Mouse (Mus musculus): Measurements from ENCODE around the gene Fbxl20.
"Not testable (repeated sequence)": the region's sequence is repeated elsewhere in the genome, so short reads cannot be mapped to it uniquely, and the experiment has no call there.

The Fbxl20 gene

DNA sequence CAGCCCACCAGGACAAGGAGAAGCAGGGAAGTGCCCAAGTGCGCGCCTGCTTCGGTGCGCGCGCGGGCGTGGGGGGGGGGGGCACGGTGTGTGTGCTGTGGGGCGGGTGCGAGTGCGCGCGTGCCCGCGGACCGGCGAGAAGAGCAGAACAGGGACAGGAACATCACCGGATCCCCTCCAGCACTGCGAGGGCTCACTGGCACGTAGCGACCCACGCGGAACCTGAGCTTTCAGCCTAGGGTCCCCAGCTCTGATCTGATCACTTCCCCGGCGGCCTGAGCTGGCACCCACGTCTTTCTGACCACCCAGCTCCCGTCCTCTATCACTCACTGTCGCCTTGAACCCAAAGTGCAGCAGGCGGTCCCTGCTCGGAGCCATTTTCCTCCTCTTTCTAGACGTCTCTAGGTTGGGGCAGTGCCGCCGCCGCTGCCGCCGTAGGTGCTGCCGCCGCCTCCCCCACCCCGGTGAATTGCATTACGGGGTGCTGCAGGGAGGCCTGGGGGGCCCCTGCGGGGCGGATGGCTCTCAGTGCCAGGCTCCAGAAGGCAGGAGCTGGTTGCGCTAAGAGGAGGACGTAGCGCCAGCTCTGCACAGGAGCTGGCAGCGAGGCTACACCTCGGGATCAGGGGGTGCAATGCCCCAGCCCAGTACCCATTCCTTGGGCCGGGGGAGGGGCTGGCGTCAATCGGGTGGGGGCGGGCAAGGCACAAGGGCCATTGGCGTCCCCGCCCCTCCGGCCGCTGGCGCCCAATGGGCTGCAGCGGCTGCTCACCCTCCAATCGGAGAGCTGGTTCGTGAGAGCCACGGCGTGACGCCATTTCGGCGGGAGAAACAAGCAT lies at the start of gene Fbxl20:
TSS of gene Fbxl20 (minus strand) at position 618 of the 839 bp plus-strand sequence.
- DNase-seq (ENCODE audit: low read depth, low spot score) = peak; percentile 95

DNA sequence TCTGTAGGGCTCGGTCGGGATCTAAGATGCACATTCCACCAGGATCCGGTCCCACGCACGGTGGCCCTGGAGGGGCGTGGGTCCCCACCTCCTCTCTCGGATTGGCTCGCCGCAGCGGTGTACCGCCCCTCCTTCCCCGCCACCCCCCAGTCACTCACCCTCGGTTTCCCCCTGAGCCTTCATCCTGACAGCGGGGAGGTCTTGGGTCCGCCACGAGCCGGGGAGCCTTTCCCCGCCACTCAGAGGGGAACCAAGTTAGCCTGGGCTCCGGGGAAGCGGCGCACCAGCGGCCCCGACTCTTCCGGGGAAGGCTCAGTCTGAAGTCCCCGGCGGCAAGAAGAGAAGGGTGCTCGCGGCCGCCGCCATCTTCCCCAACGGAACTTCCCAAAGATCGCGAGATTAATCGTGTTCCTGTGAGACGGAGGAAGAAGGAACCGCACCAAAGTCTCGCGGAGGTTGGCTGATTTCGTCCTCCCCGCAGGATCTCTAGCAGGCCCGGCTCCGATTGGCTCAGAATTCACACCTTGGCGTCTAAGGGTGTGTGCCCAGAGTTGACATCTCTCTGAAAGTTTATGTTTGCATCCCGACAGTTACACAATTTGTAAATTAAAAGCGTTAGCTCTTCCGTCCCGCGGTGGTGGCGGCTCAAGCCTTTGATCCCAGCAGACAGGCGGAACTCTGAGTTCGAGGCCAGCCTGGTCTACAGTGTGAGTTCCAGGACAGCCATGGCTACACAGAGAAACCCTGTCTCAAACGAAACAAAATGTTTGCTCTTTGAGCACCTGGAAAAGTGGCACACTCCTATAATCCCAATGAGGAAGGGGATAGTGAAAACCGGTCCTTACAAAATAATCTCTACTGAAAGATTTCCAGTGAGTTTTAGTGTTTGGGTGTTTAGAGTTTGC lies 43.0 kb upstream of the Fbxl20 start, which contains the start of gene Med1:
TSS of gene Med1 (minus strand) at position 393 of the 905 bp plus-strand sequence.
- peak; percentile 96 for DNase-seq (ENCODE audit: low read depth, low spot score)

DNA sequence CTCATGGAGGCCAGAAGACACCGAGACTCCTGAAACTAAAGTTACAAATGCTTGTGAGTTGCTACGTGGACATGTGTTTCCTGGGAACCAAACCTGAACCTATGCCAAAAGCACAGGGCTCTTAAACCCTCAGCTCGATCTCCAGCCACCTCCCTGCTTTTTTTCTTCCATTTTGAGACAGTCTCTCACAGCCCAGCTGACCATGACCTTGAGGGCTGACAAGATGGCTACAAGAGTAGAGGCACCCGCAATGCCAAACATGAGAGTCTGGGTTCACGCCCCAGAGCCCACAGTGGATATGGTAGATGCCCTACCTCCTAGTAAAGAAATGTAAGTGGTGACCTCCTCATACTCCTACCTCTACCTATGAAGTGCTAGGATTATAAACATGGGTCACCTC lies 40.6 kb upstream of the Fbxl20 start:
- no peak for DNase-seq (ENCODE audit: low read depth, low spot score)

DNA sequence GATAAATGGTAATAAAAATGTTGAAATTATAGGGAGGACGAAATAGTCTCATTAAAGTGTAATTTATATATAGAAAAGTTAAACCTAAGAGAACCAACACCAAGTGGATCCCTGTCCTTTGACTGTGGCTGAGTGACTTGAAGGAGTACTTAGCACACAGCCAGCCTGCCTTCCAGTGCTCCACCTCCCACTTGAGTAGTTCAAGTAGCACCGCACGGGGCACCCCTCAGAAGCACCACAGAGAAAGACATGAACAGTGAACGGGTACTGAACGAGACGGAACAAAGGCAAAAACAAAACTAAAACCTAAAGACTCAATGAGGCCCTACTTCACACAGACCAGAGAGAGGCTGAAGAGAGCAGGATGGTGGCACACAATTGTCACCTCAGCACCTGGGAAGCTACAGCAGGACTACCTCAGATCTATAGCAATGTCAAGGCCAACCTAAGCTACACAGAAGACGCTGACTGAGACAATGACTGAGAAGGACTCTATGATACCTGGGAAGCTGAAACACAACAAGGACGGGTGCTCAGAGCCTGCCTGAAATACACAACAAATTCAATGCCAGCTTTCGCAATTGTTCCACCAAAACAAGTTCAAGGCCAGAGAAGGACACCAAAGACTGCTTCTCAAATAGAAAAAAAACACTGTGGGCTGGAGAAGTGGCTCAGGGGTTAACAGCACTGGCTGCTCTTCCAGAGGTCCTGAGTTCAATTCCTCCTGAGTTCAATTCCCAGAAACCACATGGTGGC lies 37.6 kb upstream of the Fbxl20 start:
- DNase-seq (ENCODE audit: low read depth, low spot score) = no peak

DNA sequence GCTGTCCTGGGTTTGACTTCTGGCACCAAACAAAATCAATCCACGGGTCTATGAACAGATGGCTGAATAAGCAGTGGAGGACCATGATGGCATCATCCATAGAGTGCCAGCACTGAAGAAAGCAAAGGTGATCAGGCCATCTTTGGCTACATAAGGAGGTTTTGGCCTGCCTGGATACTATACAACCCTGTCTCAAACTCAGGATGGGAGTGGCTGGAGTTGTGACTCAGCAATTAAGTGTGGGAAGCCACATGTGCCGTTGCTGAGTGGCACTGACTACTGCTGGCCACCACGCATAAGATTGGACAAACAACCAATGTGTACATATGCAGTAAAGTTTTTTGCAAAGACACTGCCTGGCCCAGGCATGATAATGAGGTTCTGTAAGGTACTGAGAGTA lies 31.9 kb upstream of the Fbxl20 start:
- not testable (repeated sequence) for DNase-seq (ENCODE audit: low read depth, low spot score)

DNA sequence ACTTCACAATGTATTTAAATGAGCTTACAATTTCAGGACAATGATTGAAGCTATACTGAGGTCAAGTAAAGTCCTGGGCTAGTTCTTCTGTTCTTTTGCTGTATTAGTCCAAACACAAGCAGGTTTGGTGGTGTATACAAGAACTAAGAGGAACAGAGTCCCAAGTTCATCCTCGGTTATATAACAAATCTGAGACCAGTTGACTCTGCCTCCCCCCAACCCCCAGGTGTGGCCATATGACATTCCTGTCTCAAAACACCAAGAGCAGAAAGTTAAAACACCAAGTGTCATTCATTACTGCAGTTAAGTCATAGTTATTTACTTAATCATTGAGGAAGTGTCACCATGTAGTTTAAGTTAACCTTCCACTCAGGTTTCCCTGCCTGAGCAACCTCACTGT lies 18.2 kb upstream of the Fbxl20 start:
- no peak for DNase-seq (ENCODE audit: low read depth, low spot score)

DNA sequence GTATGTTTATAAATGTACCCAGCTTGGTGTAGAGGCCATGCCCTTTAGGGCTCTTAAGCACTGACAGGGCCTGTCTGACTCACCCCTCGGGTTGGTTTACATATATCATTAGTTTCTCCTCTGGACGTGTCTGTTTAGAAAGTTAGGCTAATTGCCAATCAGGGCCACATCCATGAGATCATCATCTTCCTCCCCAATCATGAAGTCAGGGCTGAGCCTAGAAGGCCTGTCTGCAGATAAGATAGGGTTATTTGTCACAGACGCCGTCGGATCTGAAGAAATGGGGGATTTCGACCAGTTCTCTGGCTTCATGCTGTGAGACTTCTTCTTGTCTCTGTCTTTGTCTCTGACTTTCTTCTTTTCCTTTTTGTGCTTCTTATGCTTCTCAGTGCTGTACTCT lies 4.9 kb upstream of the Fbxl20 start:
- DNase-seq (ENCODE audit: low read depth, low spot score) = no peak

DNA sequence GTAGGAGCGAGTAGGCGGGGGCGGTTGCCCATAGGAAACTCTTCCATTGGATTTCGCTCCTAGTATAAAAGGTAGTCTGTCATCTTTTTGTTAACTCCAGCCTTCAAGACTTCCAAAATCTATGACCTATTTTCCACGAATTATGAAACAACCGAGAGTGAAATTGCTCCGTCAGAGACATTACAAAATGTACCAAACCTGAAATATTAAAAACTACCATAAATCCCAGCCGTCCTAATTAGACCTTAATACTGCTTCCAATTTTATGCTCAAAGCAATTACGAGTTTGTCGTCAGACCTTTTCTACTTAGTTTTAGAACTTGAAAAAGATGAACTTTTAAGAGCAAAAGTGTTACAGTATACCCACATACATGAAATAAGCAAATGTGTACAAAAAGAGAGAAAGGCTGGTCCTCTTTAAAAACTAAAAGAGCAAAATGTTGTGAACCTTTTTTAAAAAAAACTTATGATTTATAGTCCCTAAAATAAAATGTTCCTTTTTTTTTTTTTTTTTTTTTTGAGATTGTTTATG lies 488 bp upstream of the Fbxl20 start:
- DNase-seq (ENCODE audit: low read depth, low spot score) = no peak

DNA sequence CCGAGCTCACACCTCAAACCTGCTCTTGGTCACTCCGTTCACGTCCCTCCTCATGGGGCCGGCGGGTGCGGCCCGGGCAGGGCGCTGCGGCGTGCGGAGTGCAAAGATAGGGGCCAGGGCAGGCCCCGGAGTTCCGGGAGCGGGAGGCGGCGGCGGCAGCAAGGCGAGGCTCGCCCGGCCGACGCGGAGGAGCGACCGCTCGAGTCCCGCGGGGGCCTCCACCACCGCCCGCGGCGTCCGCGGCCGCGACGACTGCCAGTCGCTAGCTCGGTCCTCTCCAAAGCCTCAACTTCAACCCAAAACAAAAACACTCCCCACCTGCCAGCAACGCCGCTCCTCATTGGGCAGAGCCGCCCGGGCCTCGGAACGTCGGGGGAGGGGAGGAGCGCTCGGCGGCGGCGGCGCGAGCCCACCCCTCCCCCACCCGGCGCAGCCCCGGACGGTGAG lies 876 bp downstream of the Fbxl20 start:
- DNase-seq (ENCODE audit: low read depth, low spot score) = peak; percentile 94

DNA sequence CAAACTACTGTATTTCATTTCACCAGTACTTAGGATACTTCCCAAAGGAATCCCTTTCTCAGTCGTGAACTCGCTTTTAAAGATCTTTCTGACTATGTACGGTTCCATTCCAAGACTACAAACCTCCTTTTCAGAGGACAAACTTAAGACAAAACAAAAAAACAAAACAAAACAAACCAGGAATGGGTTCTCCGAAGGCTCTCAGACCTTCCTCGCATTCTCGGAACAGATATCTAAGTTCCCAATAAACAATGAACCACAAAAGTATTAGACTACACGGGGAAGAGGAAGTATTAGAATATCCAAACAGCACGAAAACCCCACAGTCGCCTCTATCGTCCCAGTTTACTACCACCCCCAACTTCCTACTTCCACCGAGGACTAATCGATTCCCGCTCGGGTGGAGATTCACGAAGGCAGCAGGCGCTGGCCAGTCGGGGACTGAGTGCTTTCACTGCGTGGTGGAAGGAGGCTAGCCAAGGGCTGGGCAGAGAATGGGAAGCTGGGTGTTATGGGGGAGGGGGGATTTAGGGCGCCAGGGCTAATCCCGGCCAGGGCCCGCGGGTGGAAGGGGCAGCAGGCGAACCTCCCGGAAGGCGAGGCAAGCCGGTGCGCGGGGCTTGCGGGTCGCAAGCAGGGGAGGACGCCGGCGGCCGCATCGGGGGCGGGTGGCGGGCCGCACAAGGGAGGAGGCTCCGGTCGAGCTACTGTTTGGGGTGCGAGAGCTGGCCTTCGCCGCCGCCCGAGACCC lies 1.5 kb downstream of the Fbxl20 start:
- DNase-seq (ENCODE audit: low read depth, low spot score) = no peak

DNA sequence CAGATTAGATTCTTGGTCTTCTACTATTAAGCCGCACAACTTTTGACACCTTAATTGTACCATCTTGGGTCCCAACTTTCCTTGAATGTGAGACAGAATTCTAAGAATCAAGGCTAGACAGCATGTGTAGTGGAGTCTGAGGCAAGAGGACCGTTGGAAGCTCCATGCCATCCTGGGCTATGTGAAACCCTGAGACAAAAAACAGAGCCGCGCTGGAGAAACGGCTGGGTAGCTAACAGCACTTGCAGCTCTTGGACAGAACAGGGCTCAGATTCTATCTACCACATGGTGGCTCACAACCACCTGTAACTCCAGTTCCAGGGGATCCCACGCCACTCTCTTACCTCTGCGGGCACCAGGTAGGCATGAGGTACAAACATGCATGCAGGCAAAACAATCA lies 4.3 kb downstream of the Fbxl20 start:
- no peak for DNase-seq (ENCODE audit: low read depth, low spot score)

DNA sequence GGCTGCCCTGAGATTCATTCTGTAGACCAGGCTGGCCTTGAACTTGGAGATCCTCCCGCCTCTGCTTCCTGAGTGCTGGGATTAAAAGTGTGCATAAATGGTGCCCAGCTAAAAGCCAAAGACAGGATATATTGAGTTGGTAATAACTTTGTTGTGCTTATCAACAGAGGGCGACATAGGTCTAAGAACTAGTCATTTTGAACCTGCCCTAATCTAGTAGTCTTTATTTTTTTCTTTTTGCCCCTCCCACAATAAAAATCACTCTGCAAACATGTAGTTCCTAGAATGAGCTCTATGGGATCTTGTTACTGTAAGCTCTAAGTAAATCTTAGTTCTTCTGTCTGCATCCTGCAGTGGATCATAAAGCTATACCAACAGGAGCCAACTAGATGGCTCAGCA lies 7.7 kb downstream of the Fbxl20 start:
- DNase-seq (ENCODE audit: low read depth, low spot score) = peak; percentile 43

DNA sequence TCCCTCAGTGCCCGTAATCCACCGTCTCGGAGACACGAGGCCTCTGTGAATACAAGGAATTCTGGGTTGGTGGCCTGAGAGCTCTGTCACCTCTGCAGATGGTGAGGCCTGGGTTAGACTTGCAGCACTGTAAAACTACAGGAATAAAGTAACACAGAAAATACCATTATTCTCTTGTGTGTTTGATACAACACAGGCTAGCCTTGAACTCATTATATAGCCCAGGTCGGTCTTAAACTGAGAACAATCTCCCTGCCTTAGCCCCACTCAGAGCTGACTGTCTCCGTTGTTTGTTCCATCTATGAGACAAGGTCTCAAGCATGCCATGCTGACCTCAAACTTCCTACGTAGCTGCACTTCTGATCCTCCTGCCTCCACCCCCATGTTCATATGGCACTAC lies 11.3 kb downstream of the Fbxl20 start:
- no peak for DNase-seq (ENCODE audit: low read depth, low spot score)

DNA sequence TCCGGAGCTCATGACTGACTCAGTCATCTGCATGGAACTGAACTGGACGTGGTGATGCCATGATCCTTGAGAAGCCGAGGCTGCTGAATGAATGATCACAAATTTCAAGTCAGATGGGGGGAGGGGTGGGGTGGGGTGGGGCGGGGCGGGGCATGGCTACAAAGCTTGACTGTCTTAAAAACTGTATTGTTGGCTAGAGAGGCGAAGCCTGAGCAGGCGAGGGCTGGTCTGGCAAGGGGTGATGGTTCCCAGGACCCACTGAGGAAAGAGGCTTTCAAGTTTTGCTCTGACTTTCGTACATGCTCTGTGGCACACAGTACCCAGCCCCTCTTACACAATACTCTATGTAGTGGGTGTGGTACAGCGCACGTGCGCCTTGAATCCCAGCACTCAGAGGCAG lies 12.4 kb downstream of the Fbxl20 start:
- no peak for DNase-seq (ENCODE audit: low read depth, low spot score)

DNA sequence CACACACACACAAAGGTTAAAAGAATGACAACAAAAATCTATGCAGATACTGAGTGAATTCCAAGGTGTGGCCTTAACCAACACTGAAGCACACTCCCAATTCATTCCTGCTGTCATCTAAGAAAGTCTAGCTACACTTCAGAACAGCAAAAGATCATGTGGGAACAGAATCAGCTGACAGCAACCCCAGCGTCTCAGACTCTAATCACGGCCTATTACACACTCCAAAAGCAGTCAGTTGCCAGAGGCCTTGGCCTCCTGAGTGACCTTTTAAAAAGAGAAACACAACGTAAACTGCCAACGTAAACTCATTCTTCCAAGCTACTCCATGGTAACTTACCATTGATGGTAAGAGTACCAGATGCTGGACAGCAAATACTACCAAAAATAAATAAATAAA lies 15.3 kb downstream of the Fbxl20 start:
- DNase-seq (ENCODE audit: low read depth, low spot score) = no peak

DNA sequence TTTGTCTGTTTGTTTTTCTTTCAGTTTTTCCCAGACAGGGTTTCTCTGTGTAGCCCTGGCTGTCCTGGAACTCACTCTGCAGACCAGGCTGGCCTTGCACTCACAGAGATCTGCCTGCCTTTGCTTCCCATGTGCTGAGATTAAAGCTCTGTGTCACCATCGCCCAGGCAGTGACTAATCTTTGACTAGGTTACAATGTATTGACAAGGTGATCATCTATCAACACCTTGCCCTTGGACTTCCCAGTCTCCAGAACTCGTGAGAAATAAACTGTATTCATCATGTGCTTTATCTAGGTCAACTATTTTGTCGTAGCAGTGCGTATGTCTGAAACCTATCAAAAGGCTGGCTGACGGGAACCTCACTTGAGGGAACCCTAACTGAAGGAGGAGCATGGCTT lies 26.8 kb downstream of the Fbxl20 start:
- no peak for DNase-seq (ENCODE audit: low read depth, low spot score)

DNA sequence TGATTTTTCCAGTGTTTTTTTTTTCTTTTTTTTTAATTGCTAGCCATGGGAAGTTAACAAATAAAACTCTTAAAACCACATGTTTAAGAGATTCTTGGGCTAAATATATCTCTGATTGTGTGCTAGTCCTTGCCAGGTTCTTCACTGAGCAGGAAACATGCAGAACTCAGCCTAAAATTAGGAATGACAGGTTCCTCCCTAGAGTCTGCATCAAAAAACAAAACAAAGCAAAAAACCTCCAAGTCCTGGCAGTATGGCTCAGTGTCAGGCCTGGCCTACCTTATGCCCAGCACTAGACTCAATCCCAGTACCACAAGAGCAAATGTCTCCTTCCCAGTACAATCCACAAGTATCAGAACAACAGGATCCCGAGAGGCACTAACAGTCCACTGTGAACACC lies 35.8 kb downstream of the Fbxl20 start:
- no peak for DNase-seq (ENCODE audit: low read depth, low spot score)

DNA sequence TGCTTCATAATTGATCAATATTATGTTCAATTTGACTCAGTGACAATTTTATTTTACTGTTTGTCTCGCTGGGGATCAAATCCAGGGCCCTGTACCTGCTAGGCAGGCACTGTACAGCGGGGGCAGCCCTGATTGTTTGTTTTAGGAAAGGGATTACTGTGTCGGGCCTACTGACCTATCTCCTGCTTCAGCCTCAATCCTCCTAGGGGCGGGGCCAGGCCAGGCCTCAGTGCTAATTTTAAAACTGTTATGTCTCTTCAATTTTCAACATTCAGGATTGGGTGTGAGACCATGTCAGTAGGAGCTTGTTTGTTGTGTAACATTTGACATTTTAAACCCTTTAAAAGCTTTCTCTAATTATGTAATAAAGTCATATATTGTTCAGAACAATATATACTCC lies 36.7 kb downstream of the Fbxl20 start:
- no peak for DNase-seq (ENCODE audit: low read depth, low spot score)

DNA sequence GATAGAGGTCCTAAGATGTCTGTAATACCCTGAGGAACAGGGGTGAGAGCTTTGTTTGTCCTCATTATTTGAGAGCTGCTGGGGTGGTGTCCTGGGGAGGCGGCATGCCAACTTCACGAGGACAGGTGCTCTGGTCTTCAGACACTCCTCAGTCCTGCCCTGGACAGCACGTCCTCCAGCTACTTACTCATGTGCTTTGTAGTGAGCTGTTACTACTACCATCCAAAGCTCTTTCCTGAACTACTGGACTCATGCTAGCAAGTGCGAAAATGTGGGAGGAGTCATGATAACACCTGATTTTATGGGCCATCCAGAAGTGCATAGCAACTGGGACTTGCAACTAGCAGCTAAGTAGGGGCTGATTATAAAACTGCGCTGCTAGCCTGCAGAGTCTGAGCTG lies 40.5 kb downstream of the Fbxl20 start:
- no peak for DNase-seq (ENCODE audit: low read depth, low spot score)

DNA sequence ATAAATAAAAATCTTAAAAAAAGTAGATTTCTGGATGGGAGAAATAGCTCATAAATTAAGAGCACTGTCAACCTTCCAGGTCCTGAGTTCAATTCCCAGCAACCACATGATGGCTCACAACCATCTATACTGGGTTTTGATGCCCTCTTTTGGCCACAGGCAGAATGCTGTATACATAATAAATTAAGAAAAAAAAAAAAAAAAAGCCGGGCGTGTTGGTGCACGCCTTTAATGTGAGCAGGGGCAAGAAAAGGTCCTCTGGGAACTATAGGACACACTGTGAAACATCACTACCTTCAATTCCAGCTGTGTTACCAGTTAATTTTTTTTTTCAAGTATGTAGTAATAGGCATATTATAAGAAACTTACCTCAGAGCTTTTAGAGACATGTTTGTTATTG lies 48.9 kb downstream of the Fbxl20 start:
- no peak for DNase-seq (ENCODE audit: low read depth, low spot score)

DNA sequence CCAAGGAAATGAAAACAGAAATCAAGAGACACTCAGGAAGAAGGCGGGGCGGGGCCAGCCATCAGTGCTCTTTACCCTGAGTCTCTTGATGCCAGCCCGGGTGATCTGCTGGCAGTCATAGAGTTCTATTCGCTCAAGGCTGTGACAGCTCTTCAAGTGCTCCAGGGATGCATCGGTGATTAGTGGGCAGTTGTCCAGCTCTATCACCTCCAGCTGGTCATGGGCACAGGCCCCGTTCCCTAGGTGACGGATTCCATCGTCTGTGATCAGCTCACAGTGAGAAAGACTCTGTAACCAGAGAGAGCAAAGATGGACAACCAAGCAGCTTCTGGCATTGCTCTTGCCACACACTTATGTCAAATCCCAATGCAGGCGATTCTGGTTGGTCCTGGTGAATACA lies 59.6 kb downstream of the Fbxl20 start:
- no peak for DNase-seq (ENCODE audit: low read depth, low spot score)

All from A20 (cell line).